Mouse (Mus musculus) layer of hippocampus, postnatal 36 days (tissue): ENCODE data around the gene Dusp5. TPM values are rescaled to one million over a fixed set of nuclear protein-coding genes. Genes with fewer than 3 reads are reported as not detected.

Experiments
- DNase-seq, 2 experiments: peaks; one replicate each; pipeline ENCODE4 v3.0.0; 2022
- total RNA-seq, 2 experiments: library from RNA; stranded (reverse); gene quantifications; 2 replicates each; pipeline ENCODE4 v1.2.3; 2021

Dusp5 gene
- total RNA-seq, 2 experiments from 2014 or later = 23.6 to 27.0 TPM

DNA sequence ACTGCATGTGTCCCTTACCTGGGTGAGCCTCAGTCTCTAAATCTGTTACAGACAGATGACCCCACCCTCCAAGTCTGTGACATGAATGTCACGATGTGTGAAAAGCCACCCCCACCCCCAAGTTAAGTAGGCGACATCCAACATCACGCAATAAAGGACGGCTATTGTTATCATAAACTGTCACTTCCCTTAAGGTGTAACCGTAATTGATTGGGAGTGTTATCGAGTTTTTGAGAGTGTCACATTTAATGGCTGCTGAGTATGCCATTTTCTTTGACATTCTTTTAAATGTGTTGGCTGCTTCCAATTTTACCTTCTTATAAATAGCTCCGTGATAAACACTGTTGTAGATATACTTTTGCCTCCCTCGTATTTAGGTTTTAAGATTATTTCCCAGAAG, 9.4 kb upstream of the Dusp5 start:
- DNase-seq = no peak

DNA sequence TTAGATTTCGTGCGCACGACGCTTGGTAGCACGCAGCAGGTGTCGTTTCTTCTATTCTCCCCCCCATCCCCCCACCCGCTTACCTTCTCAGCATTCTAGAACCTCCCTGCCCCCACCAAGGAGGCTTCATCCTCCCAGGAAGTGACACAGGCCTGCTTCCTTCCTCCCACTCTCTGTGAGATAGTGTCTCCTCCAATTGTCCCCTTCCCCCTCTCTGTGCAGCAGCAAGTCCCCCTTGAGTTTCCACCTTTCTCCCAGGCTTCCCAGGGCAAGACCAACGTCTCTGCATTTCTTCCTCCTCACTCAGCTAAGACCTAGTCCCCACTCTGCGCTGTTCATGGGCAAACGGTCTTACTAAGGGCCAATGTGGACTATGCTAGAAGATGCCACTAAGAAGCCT, 8.9 kb upstream of the Dusp5 start:
- DNase-seq = no peak

DNA sequence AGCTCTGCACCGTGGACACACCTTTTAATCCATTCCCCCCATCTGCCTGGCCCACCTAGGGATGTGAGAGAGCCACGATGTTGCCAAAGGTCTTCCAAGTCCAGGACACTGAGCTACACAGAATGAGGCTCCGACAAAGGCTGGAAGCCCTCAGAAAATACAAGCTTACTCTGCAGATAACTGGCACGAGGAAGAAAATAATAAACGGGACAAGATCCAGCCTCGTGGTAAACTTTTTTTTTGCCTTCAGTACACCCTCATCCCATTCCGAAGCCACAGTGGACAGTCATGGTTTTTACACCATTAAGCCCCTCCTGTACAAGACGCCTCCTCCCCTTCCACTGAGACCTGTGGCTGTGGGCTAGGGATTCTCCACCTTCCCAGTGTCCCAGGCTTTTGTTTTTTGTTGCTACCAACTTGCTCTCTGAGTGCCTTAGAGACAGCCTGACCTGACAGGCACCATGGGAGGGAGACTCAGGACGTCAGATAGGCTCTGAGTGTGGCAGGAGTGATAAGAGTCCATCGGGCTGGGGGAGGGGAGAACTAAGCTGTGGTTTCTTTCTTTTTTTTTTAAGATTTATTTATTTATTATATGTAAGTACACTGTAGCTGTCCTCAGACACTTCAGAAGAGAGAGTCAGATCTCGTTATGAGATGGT, 7.6 kb upstream of the Dusp5 start:
- DNase-seq = no peak

DNA sequence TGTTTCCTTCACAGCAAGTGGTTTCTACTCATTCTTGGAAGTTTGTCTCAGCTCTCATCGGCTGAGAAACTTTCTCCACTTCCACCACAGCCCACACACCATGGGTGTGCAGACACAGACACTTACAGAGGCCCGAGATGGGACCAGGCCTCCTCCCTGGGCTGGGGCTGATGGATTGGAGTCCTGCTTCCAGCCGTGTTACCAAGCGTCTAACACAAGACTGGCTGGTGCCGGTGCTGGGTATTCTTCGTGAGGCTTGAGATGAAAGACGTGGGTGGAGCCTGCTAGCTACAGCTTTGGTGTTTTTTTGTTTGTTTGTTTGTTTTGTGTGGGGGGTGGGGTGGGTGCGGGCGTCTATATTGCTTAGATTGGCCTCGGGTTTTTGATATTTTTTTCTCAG, 1.4 kb upstream of the Dusp5 start:
- no peak for DNase-seq

DNA sequence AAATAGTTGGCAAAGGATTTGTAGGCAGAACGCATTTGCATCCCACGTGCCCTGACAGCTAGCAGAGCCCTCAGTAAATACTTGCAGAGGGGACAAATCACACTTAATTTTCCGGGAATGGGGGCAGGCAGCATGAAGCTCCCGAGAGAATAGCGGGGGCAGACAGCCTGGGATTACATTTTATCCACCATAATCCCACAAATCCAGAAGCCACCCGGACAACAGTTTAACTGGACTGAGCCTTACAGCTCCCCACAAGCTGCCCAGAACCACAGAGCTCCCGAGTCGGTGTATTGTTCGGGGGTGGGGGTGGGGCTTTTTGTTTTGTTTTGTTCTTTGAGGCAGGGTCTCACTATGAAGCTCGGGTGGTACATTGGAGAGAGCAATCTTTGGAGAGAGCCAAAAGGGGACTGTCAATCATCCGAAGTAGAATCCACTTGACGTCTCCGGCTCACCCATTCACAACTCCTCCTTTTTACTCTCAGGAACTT, 733 bp upstream of the Dusp5 start:
- DNase-seq = no peak

DNA sequence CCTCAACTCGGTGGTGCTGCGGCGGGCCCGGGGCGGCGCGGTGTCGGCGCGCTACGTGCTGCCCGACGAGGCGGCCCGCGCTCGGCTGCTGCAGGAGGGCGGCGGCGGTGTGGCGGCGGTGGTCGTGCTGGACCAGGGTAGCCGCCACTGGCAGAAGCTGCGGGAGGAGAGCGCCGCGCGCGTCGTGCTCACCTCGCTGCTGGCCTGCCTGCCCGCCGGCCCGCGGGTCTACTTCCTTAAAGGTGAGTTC, 471 bp downstream of the Dusp5 start:
- DNase-seq = no peak

DNA sequence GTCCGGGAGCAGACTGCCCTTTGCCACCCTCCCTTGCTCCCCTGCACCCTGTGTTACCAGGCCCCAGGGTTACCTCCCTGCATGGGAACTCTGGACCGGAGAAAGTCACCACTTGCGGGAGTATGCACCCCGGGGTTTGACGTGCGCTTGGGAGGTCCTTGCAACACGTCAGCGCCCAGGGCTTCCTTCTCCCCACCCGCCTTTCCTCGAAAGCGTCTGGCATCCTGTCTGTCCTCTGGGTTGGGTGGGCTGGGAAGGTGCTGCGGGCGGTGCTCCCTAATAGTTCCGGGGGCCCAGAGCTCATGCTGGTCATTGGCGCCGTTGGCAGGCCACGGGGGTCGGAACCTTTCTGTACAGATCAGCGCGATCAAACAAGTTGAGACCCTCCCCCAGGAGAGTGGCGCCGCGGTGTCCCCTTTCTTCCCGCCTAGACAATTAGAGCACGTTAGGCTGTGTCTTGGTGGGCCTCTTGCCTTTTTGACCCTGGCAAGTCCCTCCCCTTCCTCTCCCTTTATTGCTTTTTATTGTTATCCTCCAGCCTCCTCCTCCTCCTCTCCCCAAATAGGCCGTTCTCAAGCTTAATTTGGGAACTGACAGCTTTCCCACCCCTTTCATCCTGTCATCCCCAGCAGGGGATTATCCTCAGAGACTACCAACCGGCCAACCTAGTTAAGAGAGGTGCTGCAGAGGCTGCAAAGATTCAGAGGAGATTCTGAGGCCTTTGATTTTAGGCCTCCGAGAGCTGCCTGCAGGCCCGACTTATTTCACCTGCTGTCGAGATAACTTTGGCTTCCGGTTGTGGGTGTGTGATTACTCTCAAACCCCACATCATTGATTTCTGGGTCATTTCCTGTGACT, 1.0 kb downstream of the Dusp5 start:
- DNase-seq = no peak

DNA sequence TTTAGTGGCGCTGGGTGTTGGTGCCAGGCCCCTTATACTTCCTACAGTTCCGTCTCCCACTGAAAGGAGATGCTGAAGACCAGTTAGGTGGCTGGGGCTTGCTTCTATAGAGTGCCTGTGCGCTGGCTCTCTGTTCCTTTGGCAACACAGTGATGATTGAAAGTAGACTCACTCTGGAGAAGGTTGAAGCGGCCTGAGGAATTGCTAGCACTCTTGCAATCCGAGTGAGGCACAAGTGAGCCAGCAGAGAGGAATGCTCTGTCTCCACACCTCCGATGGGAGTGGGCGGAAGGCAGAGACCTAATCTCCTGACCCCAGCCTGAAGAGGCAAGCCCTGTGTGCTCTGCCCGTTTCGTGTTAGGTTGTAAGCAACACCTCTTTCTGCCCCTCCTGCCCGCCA, 2.5 kb downstream of the Dusp5 start:
- DNase-seq = no peak

DNA sequence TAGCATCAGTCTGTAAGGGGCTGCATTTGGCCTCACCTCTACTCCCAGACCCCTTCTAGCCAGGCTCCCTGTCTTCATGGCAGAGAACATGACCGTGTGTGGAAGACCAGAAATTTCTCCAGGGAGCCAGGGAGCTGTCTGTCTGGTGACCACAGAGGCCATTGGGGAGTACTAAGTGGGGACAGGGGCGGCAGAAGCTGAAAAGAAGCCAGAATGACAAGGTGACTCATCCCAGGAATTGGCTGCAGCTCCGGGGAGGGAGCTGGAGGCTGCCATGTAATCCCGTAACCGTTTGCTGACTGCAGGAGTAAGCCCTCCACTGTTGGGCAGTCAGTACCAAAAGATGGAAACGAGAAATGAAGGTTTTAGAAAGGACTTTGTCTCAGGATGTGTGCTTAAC, 3.1 kb downstream of the Dusp5 start:
- no peak for DNase-seq

DNA sequence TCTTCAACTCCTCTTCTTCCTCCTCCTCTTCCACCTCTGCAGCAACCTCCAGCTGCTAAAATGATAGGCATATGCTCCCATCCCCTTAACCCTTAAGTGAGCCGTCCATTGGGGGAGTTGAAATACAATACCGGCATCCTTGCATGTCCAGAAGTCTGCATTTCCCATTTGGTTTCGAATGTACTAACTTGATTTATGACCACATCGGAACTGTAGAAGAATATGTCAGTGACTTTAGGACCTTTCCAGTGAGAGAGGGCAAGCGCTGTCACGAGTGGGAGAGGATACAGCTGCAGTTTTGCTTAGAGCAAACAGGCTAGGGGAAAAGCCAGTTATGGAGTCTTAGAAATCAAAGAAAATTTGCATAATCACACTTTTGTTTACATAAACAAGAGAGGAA, 3.8 kb downstream of the Dusp5 start:
- no peak for DNase-seq

DNA sequence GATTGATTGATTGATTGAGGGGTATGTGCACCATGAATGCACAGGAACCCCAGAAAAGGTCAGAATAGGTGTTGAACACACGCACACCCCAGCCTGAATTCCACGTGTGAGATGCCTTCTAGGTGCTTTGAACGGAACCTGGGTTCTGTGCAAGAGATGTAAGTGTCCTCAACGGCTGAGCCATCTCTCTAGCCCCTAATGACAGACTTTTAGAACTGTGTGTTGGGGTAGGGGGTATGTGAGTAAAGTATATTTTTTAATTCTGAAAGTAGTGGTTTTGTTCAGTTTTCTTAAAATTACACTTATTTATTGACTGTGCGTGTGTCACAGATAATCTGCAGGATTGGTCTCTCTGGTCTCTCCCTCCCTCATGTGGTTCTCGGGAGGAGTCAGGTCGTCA, 4.3 kb downstream of the Dusp5 start:
- no peak for DNase-seq

DNA sequence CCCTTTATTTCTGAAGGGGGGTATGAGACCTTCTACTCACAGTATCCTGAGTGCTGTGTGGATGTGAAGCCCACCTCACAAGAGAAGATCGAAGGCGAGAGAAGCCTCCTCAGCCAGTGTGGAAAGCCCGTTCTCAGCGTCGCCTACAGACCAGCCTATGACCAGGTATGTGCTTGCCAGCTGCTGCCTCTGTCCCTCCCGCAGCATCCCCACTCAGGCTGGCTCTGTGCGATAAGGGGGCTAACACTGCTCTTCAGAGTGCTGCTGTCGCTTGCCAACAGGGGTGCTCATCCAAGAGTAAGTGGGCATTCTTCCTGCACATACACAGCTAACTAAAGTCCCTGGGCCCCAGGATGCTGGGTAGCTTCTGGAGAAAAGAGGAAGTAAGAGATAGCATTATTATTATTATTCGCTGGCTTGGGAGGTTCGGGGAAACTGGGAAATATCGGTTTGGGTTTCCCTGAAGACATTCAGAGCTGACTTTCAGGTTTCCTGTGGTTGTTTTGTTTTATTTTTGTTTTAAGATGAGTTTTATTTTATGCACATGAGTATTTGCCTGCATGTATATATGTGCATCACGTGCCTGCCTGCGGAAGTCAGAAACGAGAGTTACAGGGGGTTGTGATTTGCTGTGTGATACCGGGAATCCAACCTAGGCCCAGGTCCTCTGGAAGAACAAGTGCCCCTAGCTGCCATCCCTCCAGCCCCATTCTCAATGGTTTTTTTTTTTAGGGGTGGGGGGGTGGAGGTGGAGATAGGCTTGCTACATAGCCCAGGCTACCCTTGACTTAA, 5.1 kb downstream of the Dusp5 start:
- no peak for DNase-seq

DNA sequence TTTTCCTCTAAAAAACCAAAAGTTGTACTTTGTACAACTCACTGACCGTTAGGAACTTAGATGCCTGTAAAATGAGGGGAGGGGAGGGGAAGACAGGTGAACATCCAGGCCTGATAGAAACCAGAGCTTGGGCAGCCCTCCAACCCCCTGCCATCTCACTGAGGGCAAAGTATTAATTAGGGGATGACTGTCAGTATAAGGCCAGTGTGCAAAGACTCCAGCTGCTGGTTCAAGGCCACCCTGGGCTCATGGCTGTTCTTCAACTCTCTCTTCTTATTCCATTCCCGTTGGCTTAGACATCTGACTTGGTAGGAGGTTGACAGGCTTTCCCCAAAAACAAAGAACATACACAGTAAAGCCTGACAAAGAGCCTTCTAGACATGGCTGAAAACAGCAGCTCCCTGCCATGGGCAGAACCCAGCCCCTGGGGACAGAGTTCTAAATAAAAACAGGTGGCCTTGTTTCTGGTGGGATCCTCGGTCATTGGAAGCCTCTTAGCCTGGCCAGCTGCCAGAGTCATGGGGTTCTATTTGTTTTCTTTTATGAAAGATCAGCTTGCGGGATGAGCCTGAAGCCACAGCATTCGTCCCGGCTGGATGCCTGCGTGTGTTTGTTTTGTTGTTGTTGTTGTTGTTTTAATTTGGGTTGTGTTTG, 6.0 kb downstream of the Dusp5 start:
- DNase-seq = no peak

DNA sequence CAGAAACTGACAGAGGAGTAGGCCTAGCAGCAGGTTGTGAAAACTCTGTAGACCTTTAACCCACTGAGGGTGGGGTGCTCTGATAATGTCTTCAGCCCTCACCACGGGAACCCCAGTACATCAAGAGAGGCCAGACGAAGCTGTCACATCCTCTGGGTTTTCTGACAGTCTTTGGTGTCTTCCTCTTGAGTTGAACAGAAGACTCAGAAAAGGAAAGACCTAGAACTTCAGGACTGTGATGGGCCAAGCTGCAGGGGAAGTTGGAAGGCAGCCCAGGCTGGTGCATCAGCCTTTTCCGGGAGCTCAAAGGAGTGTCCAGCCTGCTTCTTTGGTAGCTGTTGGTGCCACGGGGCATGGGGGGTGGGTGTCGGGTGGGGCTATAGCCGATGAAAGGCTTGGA, 6.5 kb downstream of the Dusp5 start:
- no peak for DNase-seq

DNA sequence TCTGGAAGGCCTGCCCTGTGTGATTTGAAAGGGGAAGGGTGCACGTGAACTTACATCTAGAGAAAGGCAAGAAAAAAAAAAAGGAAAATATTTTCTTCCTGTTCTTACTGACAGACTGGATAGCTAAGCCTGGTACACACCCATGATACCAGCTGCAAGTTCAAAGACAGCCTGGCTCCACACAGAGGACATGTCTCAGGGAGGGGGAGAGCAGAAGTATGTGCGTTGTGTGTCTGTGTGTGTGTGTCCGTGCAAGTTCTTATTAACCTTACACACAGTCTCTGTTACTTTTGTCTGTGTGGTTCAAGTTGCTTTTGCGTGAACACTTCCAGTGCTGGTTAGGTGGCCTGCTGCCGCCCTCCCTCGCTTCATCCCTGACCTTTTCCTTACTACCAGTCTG, 7.3 kb downstream of the Dusp5 start:
- no peak for DNase-seq

DNA sequence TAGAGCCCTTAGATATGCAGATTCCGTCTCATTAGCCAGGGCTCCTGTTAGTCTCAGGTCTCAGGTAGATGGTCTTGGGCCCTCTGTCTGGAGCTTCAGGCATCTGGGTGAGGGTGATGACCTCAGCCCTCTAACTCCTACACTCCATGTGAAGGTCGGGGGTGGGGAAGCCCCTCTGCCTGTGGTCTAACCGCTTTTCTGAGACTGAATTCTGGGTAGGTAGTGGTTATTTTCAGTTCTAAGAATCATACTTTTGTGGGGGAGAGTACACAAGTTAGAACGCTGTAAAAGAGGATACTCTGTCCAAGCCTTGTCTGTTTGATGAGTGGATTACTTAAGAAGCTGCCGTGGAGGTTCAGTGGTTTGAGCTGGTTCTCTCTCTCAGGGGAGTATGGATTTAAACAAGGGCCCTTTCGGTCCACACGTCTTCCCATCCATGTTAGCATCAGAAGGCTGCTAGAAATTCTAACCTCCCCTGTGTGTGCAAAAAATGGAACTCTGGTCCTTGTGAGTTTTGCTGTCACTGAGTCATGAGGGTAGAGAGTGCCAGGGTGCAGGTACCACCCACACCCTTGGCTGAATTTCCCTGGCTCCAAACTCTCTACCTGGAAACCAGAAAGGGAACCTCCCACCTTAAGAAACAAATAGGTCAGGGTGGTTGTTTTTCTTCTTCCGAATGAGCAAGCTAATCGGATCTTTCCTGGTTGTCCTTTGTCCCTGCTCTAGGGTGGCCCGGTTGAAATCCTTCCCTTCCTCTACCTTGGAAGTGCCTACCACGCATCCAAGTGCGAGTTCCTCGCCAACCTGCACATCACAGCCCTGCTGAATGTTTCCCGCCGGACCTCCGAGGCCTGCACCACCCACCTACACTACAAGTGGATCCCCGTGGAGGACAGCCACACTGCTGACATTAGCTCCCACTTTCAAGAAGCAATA, 8.1 kb downstream of the Dusp5 start:
- no peak for DNase-seq

DNA sequence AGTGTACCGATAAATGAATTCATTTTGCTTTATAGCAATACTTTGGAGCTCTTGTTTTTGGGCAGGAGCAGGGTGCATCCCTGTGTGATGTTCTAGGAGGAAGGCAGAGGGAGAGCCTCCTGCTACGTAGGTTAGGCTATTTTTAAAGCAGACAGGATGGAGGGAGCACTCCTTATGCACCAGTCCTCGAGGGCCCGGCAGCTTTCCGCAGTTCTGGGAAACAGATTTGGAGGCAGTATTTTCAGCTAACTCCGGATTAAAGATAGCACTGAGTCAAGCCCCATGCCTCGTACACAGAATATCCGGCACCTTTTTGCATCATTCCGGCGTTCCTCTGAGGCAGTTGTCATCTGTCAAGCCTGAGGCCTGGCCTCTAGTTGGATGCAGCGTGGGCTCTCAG, 9.1 kb downstream of the Dusp5 start:
- no peak for DNase-seq

DNA sequence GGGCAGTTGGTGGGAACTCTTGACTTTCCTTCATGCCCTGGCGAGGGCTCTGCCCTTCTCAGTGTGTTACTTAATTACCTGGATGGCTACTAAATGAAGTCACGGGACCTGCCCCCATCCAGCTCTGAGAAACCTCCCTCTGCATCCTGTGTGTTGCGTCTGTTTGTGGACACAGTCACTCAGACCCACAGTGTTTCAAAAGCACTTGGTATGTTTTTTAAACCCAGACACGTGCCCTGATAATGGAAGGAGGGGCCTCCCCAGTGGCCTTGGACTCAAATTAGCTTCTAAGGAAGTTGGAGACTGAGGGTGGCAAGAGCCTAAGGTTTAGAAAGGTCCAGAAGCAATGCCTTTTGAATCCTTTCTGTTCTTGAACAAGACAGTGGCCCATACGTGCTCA, 9.9 kb downstream of the Dusp5 start:
- no peak for DNase-seq

DNA sequence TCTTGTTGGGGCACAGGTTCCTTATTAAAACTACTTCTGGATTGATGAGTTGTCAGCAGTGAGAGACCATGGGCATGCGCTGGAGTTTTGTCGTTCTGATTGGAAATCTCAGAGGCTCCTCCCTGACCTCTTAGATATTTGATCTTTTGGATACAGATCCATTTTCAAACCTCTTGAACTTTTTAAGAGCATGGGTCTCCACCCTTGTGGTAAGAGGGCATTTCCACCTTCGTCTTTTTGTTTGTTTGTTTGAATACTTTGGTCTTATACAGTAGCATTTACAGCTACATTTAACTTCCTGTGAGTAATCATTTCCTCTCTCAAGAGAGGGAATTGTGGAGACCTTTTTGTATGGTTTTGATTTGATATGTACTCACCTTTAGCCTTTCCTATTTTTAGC, 10.4 kb downstream of the Dusp5 start:
- no peak for DNase-seq

DNA sequence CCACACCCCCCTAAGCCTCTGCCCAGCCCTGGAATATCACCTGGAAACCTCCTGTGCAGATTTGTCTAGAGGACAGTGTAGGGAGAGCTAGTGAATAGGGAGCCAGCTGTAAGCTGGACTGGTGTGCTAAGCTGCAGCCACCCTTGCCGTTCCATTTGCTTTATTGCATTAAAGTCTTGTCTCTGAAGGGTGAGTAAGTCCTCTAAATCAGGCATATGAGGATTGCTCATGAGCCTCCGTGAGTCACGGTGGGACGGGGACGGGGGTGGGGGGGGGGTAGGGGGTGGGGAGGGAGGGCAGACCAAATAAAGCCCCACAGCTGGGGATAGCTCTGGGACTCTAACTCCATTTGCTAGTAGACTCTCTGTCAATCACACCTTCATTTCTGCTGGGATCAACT, 14.7 kb downstream of the Dusp5 start:
- DNase-seq = no peak

DNA sequence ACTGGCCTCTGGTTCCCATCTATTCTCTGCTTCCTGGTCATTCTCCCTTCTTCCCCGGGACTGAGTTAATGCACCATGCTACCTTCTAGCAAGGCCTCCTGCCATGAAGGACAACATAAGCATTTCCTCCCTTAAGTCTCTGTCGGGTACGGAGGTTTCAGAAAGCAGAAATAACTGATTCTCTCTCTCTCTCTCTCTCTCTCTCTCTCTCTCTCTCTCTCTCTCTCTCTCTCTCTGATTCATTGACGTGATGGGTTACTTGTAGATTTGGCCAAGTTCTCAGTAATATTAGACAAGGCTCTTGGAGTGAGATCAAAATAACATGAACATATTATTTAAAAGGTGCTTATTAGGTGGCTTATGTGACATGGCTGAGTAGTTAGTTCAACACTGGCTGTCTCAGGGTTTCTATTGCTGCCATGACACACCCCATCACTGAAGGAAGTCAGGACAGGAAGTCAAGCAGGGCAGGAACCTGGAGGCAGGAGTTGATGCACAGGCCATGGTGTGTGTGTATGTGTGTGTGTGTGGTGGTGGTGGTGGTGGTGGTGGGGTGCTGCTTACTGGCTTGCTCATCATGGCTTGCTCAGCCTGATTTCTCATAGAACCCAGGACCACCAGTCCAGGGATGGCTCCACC, 16.1 kb downstream of the Dusp5 start:
- no peak for DNase-seq
